ENCODE assay signal across 17 mouse cellular contexts in genomic region chr3:31291673-31292602, GRCm38 (mm10). TPM values are rescaled to one million over a fixed set of nuclear protein-coding genes. Genes with fewer than 3 reads are reported as not detected.
DNase-seq lines count a peak whose midpoint lies in the region; ATAC-seq and TF ChIP-seq lines count a peak whose summit lies in the region.
"Had no signal": no experiment of that assay in that cellular context is flagged by ENCODE, and none has a peak within 500 bp of the region (broad histone marks: within the 10 kb centered on the region; RNA-seq: fewer than 3 reads in every experiment).

No protein-coding gene starts in this region.

- H3K4me1 ChIP-seq in heart, embryonic 10.5 days, result no peaks in the 10 kb centered on the region
- 0 out of 2 replicates have a peak, but pooled peaks cover 3% of the 10 kb centered on the region for H3K4me1 ChIP-seq in forebrain, embryonic 14.5 days (ENCODE audit: control insufficient read depth, insufficient read depth, low read length)
- peaks cover 4% of the 10 kb centered on the region for H3K4me1 ChIP-seq in hindbrain, embryonic 15.5 days (replicated peaks)
- peaks cover 3% of the 10 kb centered on the region; the same call in 1 of the 2 replicates for H3K4me1 ChIP-seq in neural tube, embryonic 15.5 days
- H3K4me1 ChIP-seq in lung, postnatal 0 days (ENCODE audit: insufficient read depth, low read depth, low read length), result no peaks in the 10 kb centered on the region
- H3K4me1 ChIP-seq: limb, embryonic 12.5 days had no signal

- H3K9ac ChIP-seq in forebrain, embryonic 14.5 days (ENCODE audit: low read length), result no peak overlapping the region
- H3K9ac ChIP-seq in hindbrain, embryonic 15.5 days, result no peak overlapping the region
- no peak overlapping the region for H3K9ac ChIP-seq in neural tube, embryonic 15.5 days (replicated peaks)
- no peak overlapping the region for H3K9ac ChIP-seq in lung, postnatal 0 days (replicated peaks; ENCODE audit: low read depth)
- H3K9ac ChIP-seq: limb, embryonic 12.5 days; liver, embryonic 14.5 days had no signal

- no peaks in the 10 kb centered on the region for H3K27me3 ChIP-seq in heart, embryonic 10.5 days (ENCODE audit: insufficient read depth, poor library complexity, severe bottlenecking)
- no peaks in the 10 kb centered on the region for H3K27me3 ChIP-seq in forebrain, embryonic 14.5 days (replicated peaks; ENCODE audit: control insufficient read depth, insufficient read depth, low read length)
- H3K27me3 ChIP-seq in hindbrain, embryonic 15.5 days, result no peaks in the 10 kb centered on the region
- H3K27me3 ChIP-seq in neural tube, embryonic 15.5 days (replicated peaks), result no peaks in the 10 kb centered on the region
- no peaks in the 10 kb centered on the region for H3K27me3 ChIP-seq in lung, postnatal 0 days (replicated peaks; ENCODE audit: insufficient read depth, low read length)
- H3K27me3 ChIP-seq: limb, embryonic 12.5 days had no signal

- 70% methylated on average over 11 of the region's 11 CpGs for WGBS in heart, embryonic 10.5 days
- whole genome bisulfite sequencing in forebrain, embryonic 14.5 days, result 59% methylated on average over 11 of the region's 11 CpGs
- WGBS in hindbrain, embryonic 15.5 days, result 59% methylated on average over 11 of the region's 11 CpGs
- WGBS in neural tube, embryonic 15.5 days, result 58% methylated on average over 11 of the region's 11 CpGs
- 49% methylated on average over 11 of the region's 11 CpGs for WGBS in lung, postnatal 0 days

- H3K36me3 ChIP-seq in heart, embryonic 10.5 days, result no peaks in the 10 kb centered on the region
- H3K36me3 ChIP-seq in forebrain, embryonic 14.5 days (ENCODE audit: control insufficient read depth, insufficient read depth, low read length), result no peaks in the 10 kb centered on the region
- no peaks in the 10 kb centered on the region for H3K36me3 ChIP-seq in hindbrain, embryonic 15.5 days
- H3K36me3 ChIP-seq in neural tube, embryonic 15.5 days, result no peaks in the 10 kb centered on the region
- no peaks in the 10 kb centered on the region for H3K36me3 ChIP-seq in lung, postnatal 0 days (ENCODE audit: insufficient read depth, low read length)
- H3K36me3 ChIP-seq: limb, embryonic 12.5 days had no signal

- no peak for TF ChIP-seq EP300 in lung, postnatal 0 days (IDR thresholded peaks at IDR 0.05)

- peak; percentile 72; the same call in 1 of the 2 replicates for ATAC-seq in forebrain, embryonic 14.5 days
- ATAC-seq in hindbrain, embryonic 15.5 days (ENCODE audit: low FRiP score, low read depth), result 0 out of 2 replicates have a peak, but pooled peaks have one; percentile 39
- ATAC-seq in neural tube, embryonic 15.5 days (ENCODE audit: low FRiP score), result peak; percentile 45
- no peak for ATAC-seq in cerebellum, adult (ENCODE audit: insufficient number of reproducible peaks, low FRiP score, low TSS enrichment)
- ATAC-seq in lung, postnatal 0 days, result no peak
- ATAC-seq: intestine, embryonic 16.5 days had no signal

- H3K9me3 ChIP-seq in heart, embryonic 10.5 days, result no peaks in the 10 kb centered on the region
- no peaks in the 10 kb centered on the region for H3K9me3 ChIP-seq in forebrain, embryonic 14.5 days (replicated peaks; ENCODE audit: control insufficient read depth, low read length)
- no peaks in the 10 kb centered on the region for H3K9me3 ChIP-seq in hindbrain, embryonic 15.5 days
- H3K9me3 ChIP-seq in neural tube, embryonic 15.5 days (replicated peaks), result no peaks in the 10 kb centered on the region
- no peaks in the 10 kb centered on the region for H3K9me3 ChIP-seq in lung, postnatal 0 days (ENCODE audit: low read length)
- H3K9me3 ChIP-seq: limb, embryonic 12.5 days had no signal

- H3K27ac ChIP-seq in heart, embryonic 10.5 days, result no peak overlapping the region
- no peak overlapping the region for H3K27ac ChIP-seq in forebrain, embryonic 14.5 days (ENCODE audit: low read depth, low read length)
- no peak overlapping the region for H3K27ac ChIP-seq in hindbrain, embryonic 15.5 days (replicated peaks)
- H3K27ac ChIP-seq in neural tube, embryonic 15.5 days (replicated peaks), result no peak overlapping the region
- H3K27ac ChIP-seq in lung, postnatal 0 days (ENCODE audit: low read length), result no peak overlapping the region
- H3K27ac ChIP-seq: gastrocnemius, adult 2 months; limb, embryonic 12.5 days; liver, embryonic 14.5 days had no signal

- no peak overlapping the region for H3K4me3 ChIP-seq in heart, embryonic 10.5 days
- H3K4me3 ChIP-seq in forebrain, embryonic 14.5 days (ENCODE audit: low read depth, low read length), result no peak overlapping the region
- no peak overlapping the region for H3K4me3 ChIP-seq in hindbrain, embryonic 15.5 days
- H3K4me3 ChIP-seq in neural tube, embryonic 15.5 days (replicated peaks), result no peak overlapping the region
- no peak overlapping the region for H3K4me3 ChIP-seq in lung, postnatal 0 days (ENCODE audit: low read depth, low read length)
- H3K4me3 ChIP-seq: gastrocnemius, adult 2 months; limb, embryonic 12.5 days had no signal

- no peak for TF ChIP-seq CTCF in lung, postnatal 0 days (IDR thresholded peaks at IDR 0.05)

- DNase-seq in heart, embryonic 10.5 days (ENCODE audit: low spot score), result peak; percentile 61
- DNase-seq in heart, adult 9 months (ENCODE audit: low spot score in 2 of 2), result no peak
- peak; percentile 63 for DNase-seq in forebrain, embryonic 14.5 days (ENCODE audit: low spot score)
- no peak for DNase-seq in lung, postnatal 0 days (ENCODE audit: low spot score)
- DNase-seq: adrenal gland, adult 2 months; cerebellum, postnatal 14 days; gastrocnemius, adult 2 months; heart, adult 18-20 months; heart, postnatal 14 days; right cerebral cortex, postnatal 25 days; thymus, postnatal 36 days had no signal

- no peak overlapping the region for H3K4me2 ChIP-seq in forebrain, embryonic 14.5 days (ENCODE audit: low read length)
- H3K4me2 ChIP-seq in hindbrain, embryonic 15.5 days, result no peak overlapping the region
- no peak overlapping the region for H3K4me2 ChIP-seq in neural tube, embryonic 15.5 days
- H3K4me2 ChIP-seq in lung, postnatal 0 days (replicated peaks; ENCODE audit: low read depth, low read length), result no peak overlapping the region
- H3K4me2 ChIP-seq: limb, embryonic 12.5 days had no signal

RNA-seq across cellular contexts. Expression of gene Slc7a14, which starts 18.2 kb away (rescaled TPM):
- polyA plus RNA-seq in heart, embryonic 10.5 days (2016; fragmentation: Nextera tagmentation; extraction: Ambion mirVana), result 0.43 and 0.46 TPM in 2 replicates
- 2.2 and 3.2 TPM in 2 replicates for polyA plus RNA-seq in forebrain, embryonic 14.5 days (2014; fragmentation: Nextera tagmentation; extraction: Ambion mirVana)
- 6.8 and 7.2 TPM in 2 replicates for polyA plus RNA-seq in hindbrain, embryonic 15.5 days (2015; fragmentation: Nextera tagmentation; extraction: Ambion mirVana)
- 7.2 and 7.4 TPM in 2 replicates for polyA plus RNA-seq in neural tube, embryonic 15.5 days (2015; fragmentation: Nextera tagmentation; extraction: Ambion mirVana)
- polyA plus RNA-seq in lung, postnatal 0 days (2015; fragmentation: Nextera tagmentation; extraction: Ambion mirVana), result 0.05 and 0.07 TPM in 2 replicates

Comparison
In these comparisons a context has a peak if more than half of its experiments do, and no peak if none do; other contexts are left out.
1. DNase-seq: peak in heart, embryonic 10.5 days (single experiment) and forebrain, embryonic 14.5 days (single experiment); none in heart, adult 9 months (0 of 2) and lung, postnatal 0 days (single experiment).
2. ATAC-seq: peak in forebrain, embryonic 14.5 days (single experiment), hindbrain, embryonic 15.5 days (single experiment) and neural tube, embryonic 15.5 days (single experiment); none in cerebellum, adult (single experiment) and lung, postnatal 0 days (single experiment).